Mouse (Mus musculus) left cerebral cortex, postnatal 25 days (tissue): ENCODE results near the gene Wbp4. TPM values are rescaled to one million over a fixed set of nuclear protein-coding genes. Genes with fewer than 3 reads are reported as not detected.

Source experiments
- total RNA-seq, 2 experiments: library from RNA; stranded (reverse); gene quantifications; 2 replicates each; pipeline ENCODE4 v1.2.3; 2021

The Wbp4 gene
- total RNA-seq, 2 experiments from 2014 or later: 46.2 to 48.4 TPM

Other genes with a start within 250 kb of the Wbp4 start
- not detected for gene Zfp957, start 234.2 kb downstream of the Wbp4 start, total RNA-seq
- 10 to 100 TPM; 31.9 to 42.4 TPM for gene Rgcc, start 179.9 kb downstream of the Wbp4 start, total RNA-seq
- gene Naa16, start 90.7 kb downstream of the Wbp4 start, total RNA-seq: 10 to 100 TPM in 1 of 2 experiments, 1 to 10 TPM in 1; 9.1 to 13.7 TPM
- 1 to 10 TPM; 5.4 to 5.8 TPM for gene Mtrf1, start 83.7 kb downstream of the Wbp4 start, total RNA-seq
- gene Kbtbd7, start 55.0 kb downstream of the Wbp4 start, total RNA-seq: 10 to 100 TPM; 39.8 to 41.0 TPM
- 1 to 10 TPM; 1.3 to 1.6 TPM for gene Kbtbd6, start 29.7 kb downstream of the Wbp4 start, total RNA-seq
- gene Elf1, start 326 bp downstream of the Wbp4 start, total RNA-seq: 1 to 10 TPM; 4.1 to 4.4 TPM
- 10 to 100 TPM; 85.3 to 94.0 TPM for gene Sugt1, start 106.2 kb upstream of the Wbp4 start, total RNA-seq
- gene Cnmd, start 180.7 kb upstream of the Wbp4 start, total RNA-seq: 1 to 10 TPM in 1 of 2 experiments, under 1 TPM in 1; 0.87 to 1.1 TPM